Mouse (Mus musculus) liver, embryonic 13.5 days (tissue): Measurements from ENCODE around the gene Tnfrsf13c. TPM values are rescaled to one million over a fixed set of nuclear protein-coding genes. Genes with fewer than 3 reads are reported as not detected.

Experiments
- ATAC-seq: fragments of 200-750 bp; cut with Nextera tagmentation; 2 replicates; pipeline ENCODE4 v1.8.0; 2017; ENCODE audit warnings: low read depth, mild to moderate bottlenecking, moderate number of reproducible peaks, moderate library complexity
- DNase-seq: peaks from one replicate; pipeline ENCODE4 v3.0.0; 2022
- H3K27ac ChIP-seq: fragments of 300-500 bp; sonication (generic); 2 replicates; pipeline ENCODE4 v1.5.1; 2015; ENCODE audit warnings: moderate library complexity, mild to moderate bottlenecking, inconsistent platforms
- H3K27me3 ChIP-seq: fragments of 300-500 bp; sonication (generic); 2 replicates; pipeline ENCODE4 v1.6.1; 2015; ENCODE audit warnings: mild to moderate bottlenecking, inconsistent platforms
- H3K36me3 ChIP-seq: fragments of 300-500 bp; sonication (generic); 2 replicates; pipeline ENCODE4 v1.6.1; 2015; ENCODE audit warnings: mild to moderate bottlenecking, inconsistent platforms
- H3K4me1 ChIP-seq: fragments of 300-500 bp; sonication (generic); replicated peaks from 2 replicates; pipeline ENCODE4 v1.6.1; 2015; ENCODE audit warnings: inconsistent platforms
- H3K4me2 ChIP-seq: fragments of 300-500 bp; sonication (generic); 2 replicates; pipeline ENCODE4 v1.6.1; 2015; ENCODE audit warnings: inconsistent platforms, mild to moderate bottlenecking, moderate library complexity
- H3K4me3 ChIP-seq: fragments of 300-500 bp; sonication (generic); replicated peaks from 2 replicates; pipeline ENCODE4 v1.5.1; 2015; ENCODE audit warnings: mild to moderate bottlenecking, inconsistent platforms
- H3K9ac ChIP-seq: fragments of 300-500 bp; sonication (generic); 2 replicates; pipeline ENCODE4 v1.6.1; 2015; ENCODE audit warnings: mild to moderate bottlenecking, inconsistent platforms
- H3K9me3 ChIP-seq: fragments of 300-500 bp; sonication (generic); replicated peaks from 2 replicates; pipeline ENCODE4 v1.6.1; 2016; ENCODE audit warnings: inconsistent platforms
- WGBS: fragments of 180-500 bp; shearing (Covaris S2); methylation state at CpG from one replicate; pipeline ENCODE4 v1.1.7; 2015; ENCODE audit not compliant: insufficient replicate concordance; 5-methylcytosine and 5-hydroxymethylcytosine counted together
- polyA plus RNA-seq: library from polyadenylated mRNA; unstranded; fragments of >200 nt; fragmentation: Nextera tagmentation; extraction: Ambion mirVana; gene quantifications from 2 replicates; pipeline ENCODE4 v1.2.1, GENCODE M21; 2015

Tnfrsf13c gene
- polyA plus RNA-seq, 1 experiment from 2014 or later = 0.38 TPM

DNA sequence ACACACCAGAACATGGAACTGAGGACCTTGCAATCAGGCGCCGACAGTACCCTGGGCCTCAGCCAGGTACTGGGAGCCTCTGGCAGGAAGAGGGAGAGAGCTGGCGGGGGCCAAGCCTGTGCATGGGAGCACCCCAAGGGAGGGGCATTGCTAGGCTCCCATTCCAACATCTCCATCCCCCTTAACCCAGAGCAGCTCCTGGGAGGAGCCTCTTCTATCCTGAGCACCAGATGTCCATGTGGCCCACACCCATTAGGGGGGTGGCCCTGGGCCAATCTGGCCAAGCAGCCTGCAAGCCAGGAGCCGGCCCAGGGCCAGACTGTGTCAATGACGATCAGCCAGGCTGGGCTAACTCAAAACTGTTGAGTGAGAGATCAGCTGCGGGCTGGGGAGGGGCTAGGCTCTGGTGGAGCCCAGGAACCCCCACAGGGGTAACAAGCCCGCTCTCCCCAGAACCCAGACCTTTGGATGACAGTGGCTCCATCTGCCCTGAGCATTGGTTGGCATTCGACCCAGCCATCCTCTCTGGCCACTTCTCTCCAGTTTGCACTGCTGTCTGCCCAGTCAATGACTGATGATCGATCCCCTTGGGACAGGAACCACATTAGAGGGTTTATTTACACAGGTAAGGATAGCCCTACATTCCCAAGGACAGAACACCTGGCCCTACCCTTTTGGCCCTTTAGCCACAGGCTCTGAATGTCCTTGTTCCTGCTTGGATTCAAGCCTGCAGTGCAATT is 17.6 kb downstream of the Tnfrsf13c start:
- WGBS = 69% methylated on average over 9 of the region's 9 CpGs
- Histone ChIP-seq H3K27me3 (peaks cover 62% of the 10 kb centered on the region), H3K4me2 (no peak overlapping the region), H3K4me1 (peaks cover 13% of the 10 kb centered on the region), H3K27ac (no peak overlapping the region), H3K4me3 (no peak overlapping the region), H3K36me3 (peaks cover 46% of the 10 kb centered on the region), H3K9ac (no peak overlapping the region), H3K9me3 (no peaks in the 10 kb centered on the region)
- ATAC-seq (peak; percentile 40), DNase-seq (no peak)

GRCm38 (mm10) chr15:82204680-82205371 is 19.3 kb downstream of the Tnfrsf13c start:
- H3K4me3 ChIP-seq = no peak overlapping the region
- 66% methylated on average over 10 of the region's 10 CpGs for WGBS
- H3K9ac ChIP-seq = no peak overlapping the region
- peaks cover 45% of the 10 kb centered on the region for H3K27me3 ChIP-seq
- ATAC-seq (no peak), DNase-seq (no peak)
- H3K4me1 ChIP-seq = peaks cover 12% of the 10 kb centered on the region
- H3K9me3 ChIP-seq = no peaks in the 10 kb centered on the region
- no peak overlapping the region for H3K4me2 ChIP-seq
- H3K36me3 ChIP-seq = peaks cover 62% of the 10 kb centered on the region
- H3K27ac ChIP-seq = no peak overlapping the region

- WGBS = 91% methylated on average over 20 of the region's 20 CpGs
- Histone ChIP-seq H3K9me3 (no peaks in the 10 kb centered on the region), H3K4me1 (peaks cover 13% of the 10 kb centered on the region), H3K4me2 (no peak overlapping the region), H3K27ac (no peak overlapping the region), H3K36me3 (peaks cover 72% of the 10 kb centered on the region), H3K4me3 (no peak overlapping the region), H3K27me3 (peaks cover 34% of the 10 kb centered on the region), H3K9ac (no peak overlapping the region)
- DNase-seq = no peak
- ATAC-seq = no peak
These were observed 20.4 kb downstream of the Tnfrsf13c start for GRCm38 (mm10) chr15:82203611-82204351.

DNA sequence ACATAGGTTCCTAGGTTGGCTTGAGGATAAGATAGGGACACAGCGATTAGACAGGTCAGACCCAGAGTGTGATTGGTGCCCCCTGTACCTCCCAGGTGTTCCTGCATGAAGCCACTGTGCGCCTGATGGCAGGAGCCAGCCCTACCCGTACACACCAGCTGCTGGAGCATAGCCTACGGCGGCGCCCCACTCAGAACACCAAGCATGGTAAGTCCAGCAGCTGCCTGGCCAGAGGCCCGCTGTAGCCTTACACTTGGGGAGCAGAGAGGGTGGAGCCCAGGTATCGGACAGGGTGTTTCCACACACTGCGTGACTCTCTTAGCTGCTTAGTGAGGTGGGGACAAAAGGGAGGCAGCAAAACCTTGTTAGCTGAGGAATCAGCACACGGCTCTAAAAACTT is 21.1 kb downstream of the Tnfrsf13c start:
- 93% methylated on average over 10 of the region's 10 CpGs for WGBS

GRCm38 (mm10) chr15:82202086-82202485 is 22.1 kb downstream of the Tnfrsf13c start:
- no peak for ATAC-seq
- H3K4me2 ChIP-seq = no peak overlapping the region

More for the DNA sequence above, 21.1 kb downstream of the Tnfrsf13c start:
- ATAC-seq = no peak
- Histone ChIP-seq H3K36me3 (peaks cover 79% of the 10 kb centered on the region), H3K4me3 (no peak overlapping the region), H3K9me3 (no peaks in the 10 kb centered on the region), H3K4me1 (peaks cover 16% of the 10 kb centered on the region), H3K4me2 (no peak overlapping the region), H3K27me3 (peaks cover 27% of the 10 kb centered on the region), H3K27ac (no peak overlapping the region), H3K9ac (no peak overlapping the region)
- DNase-seq = no peak

GRCm38 (mm10) chr15:82199546-82199945 is 24.6 kb downstream of the Tnfrsf13c start:
- no peak overlapping the region for H3K9ac ChIP-seq
- DNase-seq (no peak), ATAC-seq (peak; percentile 16; the same call in 1 of the 2 replicates)
- no peak overlapping the region for H3K4me3 ChIP-seq
- H3K4me2 ChIP-seq = no peak overlapping the region
- WGBS = 89% methylated on average over 12 of the region's 12 CpGs
- no peaks in the 10 kb centered on the region for H3K27me3 ChIP-seq
- H3K9me3 ChIP-seq = no peaks in the 10 kb centered on the region
- H3K4me1 ChIP-seq = 0 out of 2 replicates have a peak, but pooled peaks cover 5% of the 10 kb centered on the region
- H3K27ac ChIP-seq = no peak overlapping the region
- H3K36me3 ChIP-seq = peaks cover 98% of the 10 kb centered on the region

More at GRCm38 (mm10) chr15:82202086-82202485, 22.1 kb downstream of the Tnfrsf13c start:
- Histone ChIP-seq H3K9me3 (no peaks in the 10 kb centered on the region), H3K4me1 (peaks cover 15% of the 10 kb centered on the region), H3K9ac (no peak overlapping the region), H3K36me3 (peaks cover 89% of the 10 kb centered on the region), H3K27ac (no peak overlapping the region), H3K27me3 (peaks cover 17% of the 10 kb centered on the region), H3K4me3 (no peak overlapping the region)
- no peak for DNase-seq
- 86% methylated on average over 6 of the region's 6 CpGs for WGBS

DNA sequence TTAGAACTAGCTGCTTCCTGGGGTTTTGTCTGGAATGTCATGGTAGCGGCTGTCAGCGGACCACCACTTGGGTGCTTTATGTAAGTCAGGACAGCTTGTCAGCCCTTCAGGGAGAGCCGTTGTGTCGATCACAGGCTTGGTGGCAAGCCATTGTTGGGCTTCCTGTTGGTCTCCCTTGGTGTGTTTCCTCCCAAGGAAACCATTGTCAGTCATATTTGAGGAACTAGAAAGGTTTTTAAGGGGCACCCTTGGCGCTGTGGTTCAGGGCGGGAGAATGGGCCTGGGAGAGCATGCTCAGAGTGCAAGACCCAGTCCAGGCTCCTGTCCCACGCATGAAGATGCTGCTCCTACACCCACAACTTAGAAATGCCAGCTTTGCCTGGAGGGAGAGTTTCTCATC is 25.8 kb downstream of the Tnfrsf13c start:
- H3K27ac ChIP-seq = no peak overlapping the region; the same call in 1 of the 2 replicates
- H3K9me3 ChIP-seq = no peaks in the 10 kb centered on the region
- no peak for ATAC-seq
- no peak overlapping the region for H3K4me2 ChIP-seq
- no peak for DNase-seq
- 0 out of 2 replicates have a peak, but pooled peaks cover 5% of the 10 kb centered on the region for H3K4me1 ChIP-seq
- no peaks in the 10 kb centered on the region for H3K27me3 ChIP-seq
- WGBS = 59% methylated on average over 7 of the region's 7 CpGs
- H3K36me3 ChIP-seq = peaks cover 99% of the 10 kb centered on the region
- no peak overlapping the region for H3K4me3 ChIP-seq
- H3K9ac ChIP-seq = no peak overlapping the region

GRCm38 (mm10) chr15:82197937-82198336 is 26.2 kb downstream of the Tnfrsf13c start:
- Histone ChIP-seq H3K27me3 (no peaks in the 10 kb centered on the region), H3K4me1 (0 out of 2 replicates have a peak, but pooled peaks cover 5% of the 10 kb centered on the region), H3K4me3 (no peak overlapping the region), H3K36me3 (peaks cover 99% of the 10 kb centered on the region), H3K9ac (no peak overlapping the region), H3K4me2 (no peak overlapping the region), H3K9me3 (no peaks in the 10 kb centered on the region), H3K27ac (peak overlapping the region; percentile 47; the same call in 1 of the 2 replicates)
- DNase-seq (no peak), ATAC-seq (no peak)
- 65% methylated on average over 11 of the region's 11 CpGs for WGBS

DNA sequence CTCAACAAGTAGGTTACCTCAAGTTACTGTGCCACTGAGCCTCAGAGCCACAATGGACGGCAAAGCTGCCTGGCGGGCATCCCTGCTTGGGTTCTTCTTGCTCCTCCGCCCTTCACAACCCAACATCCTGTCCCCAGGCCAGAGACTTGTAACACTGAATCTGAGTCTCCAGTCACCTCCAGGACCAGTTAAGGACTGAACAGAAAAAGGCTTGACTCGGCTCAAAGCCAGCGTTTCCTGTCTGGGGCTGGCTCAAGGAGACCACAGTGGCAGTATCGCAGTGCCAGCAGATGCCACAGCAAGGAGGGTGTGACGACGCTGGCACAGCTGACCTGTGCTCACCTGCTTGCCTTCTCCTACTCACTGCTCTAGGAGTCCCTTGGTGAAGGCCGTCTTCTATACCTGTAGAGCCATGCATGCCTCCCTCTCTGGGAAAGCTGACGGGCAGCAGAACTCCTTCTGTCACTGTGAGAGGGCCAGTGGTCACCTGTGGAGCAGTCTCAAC is 26.9 kb downstream of the Tnfrsf13c start:
- Histone ChIP-seq H3K27ac (peak overlapping the region; percentile 47; the same call in 1 of the 2 replicates), H3K36me3 (peaks cover 99% of the 10 kb centered on the region), H3K4me3 (no peak overlapping the region), H3K27me3 (no peaks in the 10 kb centered on the region), H3K9me3 (no peaks in the 10 kb centered on the region), H3K9ac (no peak overlapping the region), H3K4me2 (no peak overlapping the region), H3K4me1 (0 out of 2 replicates have a peak, but pooled peaks cover 5% of the 10 kb centered on the region)
- 81% methylated on average over 10 of the region's 10 CpGs for WGBS
- ATAC-seq (no peak), DNase-seq (no peak)

DNA sequence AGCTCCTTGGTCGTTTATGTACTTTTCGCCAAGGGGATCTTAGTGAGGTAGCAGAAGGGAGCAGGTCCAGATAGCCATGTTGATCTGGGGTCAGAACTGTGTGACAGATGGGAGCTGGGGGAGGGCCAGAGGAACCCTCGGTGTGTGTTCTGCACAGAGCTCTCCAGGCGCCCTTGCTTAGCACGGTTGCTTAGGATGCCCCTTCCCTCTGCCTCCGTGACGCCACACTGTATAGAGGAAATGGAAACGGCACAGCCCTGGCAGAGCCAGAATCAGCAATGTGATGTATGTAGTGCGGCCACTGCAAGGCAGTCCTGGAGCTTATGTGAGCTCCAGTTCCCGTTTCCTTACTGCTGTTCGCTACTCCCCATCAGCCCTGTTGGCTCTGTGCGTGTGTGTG is 27.9 kb downstream of the Tnfrsf13c start:
- Histone ChIP-seq H3K4me2 (no peak overlapping the region), H3K9me3 (no peaks in the 10 kb centered on the region), H3K27me3 (no peaks in the 10 kb centered on the region), H3K4me1 (0 out of 2 replicates have a peak, but pooled peaks cover 5% of the 10 kb centered on the region), H3K4me3 (no peak overlapping the region), H3K36me3 (peaks cover 99% of the 10 kb centered on the region), H3K27ac (no peak overlapping the region), H3K9ac (no peak overlapping the region)
- no peak for DNase-seq
- 77% methylated on average over 12 of the region's 12 CpGs for WGBS
- no peak for ATAC-seq

GRCm38 (mm10) chr15:82192617-82193016 is 31.6 kb downstream of the Tnfrsf13c start:
- peaks cover 10% of the 10 kb centered on the region for H3K4me1 ChIP-seq
- H3K4me3 ChIP-seq = no peak overlapping the region
- H3K4me2 ChIP-seq = no peak overlapping the region
- no peaks in the 10 kb centered on the region for H3K27me3 ChIP-seq
- no peaks in the 10 kb centered on the region for H3K9me3 ChIP-seq
- no peak overlapping the region; the same call in 1 of the 2 replicates for H3K27ac ChIP-seq
- WGBS = 77% methylated on average over 8 of the region's 8 CpGs
- ATAC-seq (no peak), DNase-seq (no peak)
- H3K36me3 ChIP-seq = peaks cover 96% of the 10 kb centered on the region
- no peak overlapping the region for H3K9ac ChIP-seq
